Mouse (Mus musculus): ENCODE data around the gene Trpm1. TPM values are rescaled to one million over a fixed set of nuclear protein-coding genes. Genes with fewer than 3 reads are reported as not detected.

Trpm1 gene
- polyA plus RNA-seq, 1 experiment from 2014 or later = 0.41 TPM

MicroRNAs encoded within 50 kb of the gene (microRNA counts, 519-probe panel; counts per million panel counts)
- not detected for microRNA mmu-miR-211

Small RNA genes lying within 50 kb of the gene (microRNA-seq; reads per million reads assigned to microRNA genes)
- gene Mir211 (11.9 reads per million, percentile 31 among the genes with 10 or more reads in this experiment), gene Mir6416 (not detected)

Other genes with a start within 250 kb of the Trpm1 start
- 0.14 TPM in 1 of 2 replicates, not detected in the other for gene E030018B13Rik, start 237.0 kb upstream of the Trpm1 start, polyA plus RNA-seq (2014; fragmentation: Nextera tagmentation; extraction: Ambion mirVana)
- gene Klf13, start 214.9 kb upstream of the Trpm1 start, polyA plus RNA-seq (2014; fragmentation: Nextera tagmentation; extraction: Ambion mirVana) = 31.5 and 32.0 TPM in 2 replicates
- 17.7 and 17.8 TPM in 2 replicates for gene Mtmr10, start 133.8 kb downstream of the Trpm1 start, polyA plus RNA-seq (2014; fragmentation: Nextera tagmentation; extraction: Ambion mirVana)
- gene Fan1, start 220.3 kb downstream of the Trpm1 start, polyA plus RNA-seq (2014; fragmentation: Nextera tagmentation; extraction: Ambion mirVana) = 5.8 and 6.8 TPM in 2 replicates
- 57.2 and 61.0 TPM in 2 replicates for gene Mphosph10, start 238.4 kb downstream of the Trpm1 start, polyA plus RNA-seq (2014; fragmentation: Nextera tagmentation; extraction: Ambion mirVana)
- 43.2 and 45.6 TPM in 2 replicates for gene Mcee, start 238.8 kb downstream of the Trpm1 start, polyA plus RNA-seq (2014; fragmentation: Nextera tagmentation; extraction: Ambion mirVana)